Mouse (Mus musculus): ENCODE results near the gene Srgap2. TPM values are rescaled to one million over a fixed set of nuclear protein-coding genes. Genes with fewer than 3 reads are reported as not detected.
"Not testable (repeated sequence)": the region's sequence is repeated elsewhere in the genome, so short reads cannot be mapped to it uniquely, and the experiment has no call there.

Gene Srgap2
- polyA plus RNA-seq, 1 experiment, result 83.8 TPM

DNA sequence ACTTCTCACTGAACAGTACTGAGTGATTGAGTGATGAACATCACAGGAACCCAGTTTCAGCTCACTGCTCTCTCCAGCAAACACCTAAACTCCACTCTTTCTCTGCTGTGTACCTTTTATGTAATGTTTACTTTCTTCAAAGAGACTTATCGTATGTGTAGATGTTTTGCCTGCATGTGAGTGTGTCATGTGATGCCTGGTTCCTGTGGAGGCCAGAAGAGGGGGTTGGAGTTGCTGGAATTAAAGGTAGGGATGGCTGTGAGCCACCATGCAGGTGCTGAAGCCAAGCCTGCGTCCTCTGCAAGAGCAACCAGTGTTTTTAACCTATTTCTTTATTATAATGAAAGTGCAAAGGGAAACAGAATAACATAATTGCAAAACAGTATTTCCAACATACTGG lies 182.5 kb downstream of the Srgap2 start:
- Histone ChIP-seq H3K9ac (ENCODE audit: low read depth, poor library complexity, severe bottlenecking) (no peak overlapping the region), H3K9me3 (replicated peaks; ENCODE audit: control insufficient read depth, insufficient read depth, low read length, poor library complexity, severe bottlenecking) (no peaks in the 10 kb centered on the region)
- TF ChIP-seq CTCF (IDR thresholded peaks at IDR 0.05; ENCODE audit: low read depth, low read length) (no peak), EP300 (IDR thresholded peaks at IDR 0.05; ENCODE audit: insufficient read depth, low read depth, low read length) (no peak), POLR2A (IDR thresholded peaks at IDR 0.05; ENCODE audit: insufficient read depth, low read length) (no peak)

DNA sequence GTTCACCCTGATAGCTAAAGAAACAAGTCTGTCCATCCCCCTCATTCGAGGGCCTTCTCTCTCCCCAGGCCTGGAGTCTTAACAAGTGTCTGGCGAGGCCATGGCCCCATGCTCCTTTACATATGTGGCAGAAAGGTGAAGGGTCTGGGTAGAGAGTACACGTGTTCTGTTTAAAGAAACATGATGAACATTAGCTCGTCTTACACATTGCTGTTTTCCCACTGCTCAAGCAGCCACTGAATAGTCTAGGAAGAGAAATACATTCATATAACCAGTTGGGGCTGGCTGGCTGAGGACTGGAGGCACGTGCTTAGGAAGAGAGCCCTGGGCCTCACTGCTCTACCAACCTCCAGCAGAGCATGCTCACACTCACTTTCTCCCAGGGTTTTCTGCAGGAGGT lies 191.1 kb downstream of the Srgap2 start:
- H3K9ac ChIP-seq (ENCODE audit: low read depth, poor library complexity, severe bottlenecking), result no peak overlapping the region
- peaks cover 3% of the 10 kb centered on the region; the same call in 1 of the 2 replicates for H3K36me3 ChIP-seq (ENCODE audit: control insufficient read depth, insufficient read depth, low read length, poor library complexity, severe bottlenecking)
- no peaks in the 10 kb centered on the region for H3K4me1 ChIP-seq (ENCODE audit: control insufficient read depth, insufficient read depth, low read length)
- no peak overlapping the region for H3K4me3 ChIP-seq (ENCODE audit: low read depth, low read length)
- H3K27ac ChIP-seq (ENCODE audit: insufficient read depth, low read length), result no peak overlapping the region
- TF ChIP-seq CTCF (IDR thresholded peaks at IDR 0.05; ENCODE audit: low read depth, low read length) (no peak), EP300 (IDR thresholded peaks at IDR 0.05; ENCODE audit: insufficient read depth, low read depth, low read length) (no peak), POLR2A (IDR thresholded peaks at IDR 0.05; ENCODE audit: insufficient read depth, low read length) (no peak)
- H3K27me3 ChIP-seq (ENCODE audit: control insufficient read depth, insufficient read depth, low read length, poor library complexity, severe bottlenecking), result no peaks in the 10 kb centered on the region
- no peaks in the 10 kb centered on the region for H3K9me3 ChIP-seq (replicated peaks; ENCODE audit: control insufficient read depth, insufficient read depth, low read length, poor library complexity, severe bottlenecking)

More for the DNA sequence above, 182.5 kb downstream of the Srgap2 start:
- no peak overlapping the region for H3K27ac ChIP-seq (ENCODE audit: insufficient read depth, low read length)
- no peak overlapping the region for H3K4me3 ChIP-seq (ENCODE audit: low read depth, low read length)
- peaks cover 9% of the 10 kb centered on the region for H3K36me3 ChIP-seq (ENCODE audit: control insufficient read depth, insufficient read depth, low read length, poor library complexity, severe bottlenecking)
- no peaks in the 10 kb centered on the region for H3K4me1 ChIP-seq (ENCODE audit: control insufficient read depth, insufficient read depth, low read length)
- no peaks in the 10 kb centered on the region for H3K27me3 ChIP-seq (ENCODE audit: control insufficient read depth, insufficient read depth, low read length, poor library complexity, severe bottlenecking)

DNA sequence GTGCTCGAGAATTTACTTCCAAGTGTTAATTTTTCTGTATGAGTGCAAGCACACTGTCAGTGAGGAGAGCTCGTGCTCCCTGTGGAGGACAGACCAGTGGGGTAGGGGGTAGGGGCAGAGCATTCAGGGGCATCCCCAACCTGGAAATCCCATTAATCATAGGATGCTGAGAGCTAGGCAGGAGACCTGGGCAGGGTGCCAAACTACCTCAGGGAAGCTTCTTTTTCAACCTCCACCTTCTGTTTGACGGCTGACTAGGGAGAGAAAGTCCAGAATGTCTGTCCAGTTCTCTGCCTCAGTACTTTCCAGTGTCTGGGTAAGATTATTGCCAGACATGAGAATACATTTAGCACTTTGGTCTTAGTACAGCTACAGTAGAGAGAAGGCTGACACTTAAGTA lies 191.5 kb downstream of the Srgap2 start:
- H3K27ac ChIP-seq (ENCODE audit: insufficient read depth, low read length), result no peak overlapping the region
- H3K9ac ChIP-seq (ENCODE audit: low read depth, poor library complexity, severe bottlenecking), result no peak overlapping the region
- no peaks in the 10 kb centered on the region for H3K4me1 ChIP-seq (ENCODE audit: control insufficient read depth, insufficient read depth, low read length)
- no peak overlapping the region for H3K4me3 ChIP-seq (ENCODE audit: low read depth, low read length)
- H3K36me3 ChIP-seq (ENCODE audit: control insufficient read depth, insufficient read depth, low read length, poor library complexity, severe bottlenecking), result peaks cover 3% of the 10 kb centered on the region; the same call in 1 of the 2 replicates
- H3K9me3 ChIP-seq (replicated peaks; ENCODE audit: control insufficient read depth, insufficient read depth, low read length, poor library complexity, severe bottlenecking), result no peaks in the 10 kb centered on the region
- no peak for TF ChIP-seq POLR2A (IDR thresholded peaks at IDR 0.05; ENCODE audit: insufficient read depth, low read length)
- no peak for TF ChIP-seq CTCF (IDR thresholded peaks at IDR 0.05; ENCODE audit: low read depth, low read length)
- TF ChIP-seq EP300 (IDR thresholded peaks at IDR 0.05; ENCODE audit: insufficient read depth, low read depth, low read length), result no peak
- H3K27me3 ChIP-seq (ENCODE audit: control insufficient read depth, insufficient read depth, low read length, poor library complexity, severe bottlenecking), result no peaks in the 10 kb centered on the region

DNA sequence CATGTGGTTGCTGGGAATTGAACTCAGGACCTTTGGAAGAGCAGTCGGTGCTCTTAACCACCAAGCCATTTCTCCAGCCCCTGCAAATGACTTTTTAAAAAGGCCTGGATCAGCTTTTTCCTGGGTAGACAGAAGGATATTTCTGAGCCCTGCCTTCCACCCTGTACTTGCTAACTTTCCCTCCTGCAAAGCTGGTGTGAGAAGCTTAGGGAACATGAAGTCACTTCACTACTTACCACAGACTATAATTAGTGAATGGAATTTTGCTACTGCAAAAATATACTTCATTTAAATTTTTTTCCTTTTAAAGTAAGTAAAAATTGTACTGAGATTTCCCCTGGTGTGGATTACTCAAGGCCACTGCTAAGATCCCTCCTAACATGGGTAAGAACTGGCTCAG lies 196.0 kb downstream of the Srgap2 start:
- H3K36me3 ChIP-seq (ENCODE audit: control insufficient read depth, insufficient read depth, low read length, poor library complexity, severe bottlenecking), result peaks cover 3% of the 10 kb centered on the region; the same call in 1 of the 2 replicates
- no peaks in the 10 kb centered on the region for H3K27me3 ChIP-seq (ENCODE audit: control insufficient read depth, insufficient read depth, low read length, poor library complexity, severe bottlenecking)
- H3K4me3 ChIP-seq (ENCODE audit: low read depth, low read length), result no peak overlapping the region
- no peak overlapping the region for H3K9ac ChIP-seq (ENCODE audit: low read depth, poor library complexity, severe bottlenecking)
- no peaks in the 10 kb centered on the region for H3K9me3 ChIP-seq (replicated peaks; ENCODE audit: control insufficient read depth, insufficient read depth, low read length, poor library complexity, severe bottlenecking)
- TF ChIP-seq POLR2A (IDR thresholded peaks at IDR 0.05; ENCODE audit: insufficient read depth, low read length) (no peak), EP300 (IDR thresholded peaks at IDR 0.05; ENCODE audit: insufficient read depth, low read depth, low read length) (no peak), CTCF (IDR thresholded peaks at IDR 0.05; ENCODE audit: low read depth, low read length) (no peak)
- H3K4me1 ChIP-seq (ENCODE audit: control insufficient read depth, insufficient read depth, low read length), result no peaks in the 10 kb centered on the region
- H3K27ac ChIP-seq (ENCODE audit: insufficient read depth, low read length), result no peak overlapping the region

DNA sequence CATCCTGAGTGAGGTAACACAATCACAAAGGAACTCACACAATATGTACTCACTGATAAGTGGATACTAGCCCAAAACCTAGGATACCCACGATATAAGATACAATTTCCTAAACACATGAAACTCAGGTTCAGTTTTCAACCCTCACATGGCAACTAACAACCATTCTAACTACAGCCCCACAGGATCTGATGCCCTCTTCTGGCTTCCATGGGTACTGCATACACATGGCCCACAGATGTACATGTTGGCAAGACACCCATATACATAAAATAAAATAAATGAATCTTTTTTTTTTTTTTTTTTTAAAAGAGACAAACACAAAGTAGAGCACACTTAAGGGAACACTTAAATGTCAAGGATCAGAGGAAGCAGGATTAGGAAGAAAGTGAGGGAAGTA lies 198.1 kb downstream of the Srgap2 start:
- H3K9me3 ChIP-seq (replicated peaks; ENCODE audit: control insufficient read depth, insufficient read depth, low read length, poor library complexity, severe bottlenecking); H3K9ac ChIP-seq (ENCODE audit: low read depth, poor library complexity, severe bottlenecking); H3K4me3 ChIP-seq (ENCODE audit: low read depth, low read length); H3K27ac ChIP-seq (ENCODE audit: insufficient read depth, low read length); H3K27me3 ChIP-seq (ENCODE audit: control insufficient read depth, insufficient read depth, low read length, poor library complexity, severe bottlenecking); H3K36me3 ChIP-seq (ENCODE audit: control insufficient read depth, insufficient read depth, low read length, poor library complexity, severe bottlenecking); H3K4me1 ChIP-seq (ENCODE audit: control insufficient read depth, insufficient read depth, low read length): not testable (repeated sequence)

DNA sequence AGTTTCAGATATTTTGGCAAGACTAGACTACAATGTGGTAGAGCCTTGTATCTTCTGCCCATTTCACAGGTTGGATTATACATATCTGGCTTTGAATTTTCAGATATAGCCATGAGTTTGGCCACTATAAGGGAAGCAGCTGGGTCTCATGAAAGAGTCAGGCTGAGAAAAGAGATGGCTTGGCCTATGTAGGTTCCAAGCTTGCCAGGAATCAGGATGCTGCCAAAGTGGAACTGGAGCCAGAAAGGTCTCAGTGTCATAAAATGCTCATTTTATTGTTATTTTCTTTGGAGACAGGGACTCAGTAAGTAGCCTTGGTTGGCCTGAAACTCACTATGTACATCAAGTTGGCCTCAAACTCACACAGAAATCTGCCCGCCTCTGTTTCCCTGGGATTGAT lies 200.0 kb downstream of the Srgap2 start:
- TF ChIP-seq CTCF (IDR thresholded peaks at IDR 0.05; ENCODE audit: low read depth, low read length) (no peak), EP300 (IDR thresholded peaks at IDR 0.05; ENCODE audit: insufficient read depth, low read depth, low read length) (no peak), POLR2A (IDR thresholded peaks at IDR 0.05; ENCODE audit: insufficient read depth, low read length) (no peak)
- no peaks in the 10 kb centered on the region; the same call in 1 of the 2 replicates for H3K36me3 ChIP-seq (ENCODE audit: control insufficient read depth, insufficient read depth, low read length, poor library complexity, severe bottlenecking)
- H3K27me3 ChIP-seq (ENCODE audit: control insufficient read depth, insufficient read depth, low read length, poor library complexity, severe bottlenecking), result no peaks in the 10 kb centered on the region
- no peak overlapping the region for H3K9ac ChIP-seq (ENCODE audit: low read depth, poor library complexity, severe bottlenecking)
- no peaks in the 10 kb centered on the region for H3K4me1 ChIP-seq (ENCODE audit: control insufficient read depth, insufficient read depth, low read length)
- H3K9me3 ChIP-seq (replicated peaks; ENCODE audit: control insufficient read depth, insufficient read depth, low read length, poor library complexity, severe bottlenecking), result no peaks in the 10 kb centered on the region
- H3K27ac ChIP-seq (ENCODE audit: insufficient read depth, low read length), result no peak overlapping the region
- H3K4me3 ChIP-seq (ENCODE audit: low read depth, low read length), result no peak overlapping the region

All from ES-Bruce4 (cell line).